Mouse (Mus musculus): ENCODE results near the gene Pkd1.

GRCm38 (mm10) chr17:24639571-24639988 lies 89.9 kb downstream of the Pkd1 start:
- TF ChIP-seq POLR2A (IDR thresholded peaks at IDR 0.05; ENCODE audit: extremely low read depth, insufficient read depth, low read length) (no peak), CTCF (IDR thresholded peaks at IDR 0.05; ENCODE audit: extremely low read depth, insufficient read depth, low read length) (no peak)

All from cortical plate, adult 2 months (tissue).